Mouse (Mus musculus) gastrocnemius, postnatal 4 days (tissue): ENCODE results near the gene Polh. TPM values are rescaled to one million over a fixed set of nuclear protein-coding genes. Genes with fewer than 3 reads are reported as not detected.
A peak's percentile ranks its signal among the peaks of the same experiment; 100 is the strongest.

Experiments used
- DNase-seq, 2 experiments: peaks; one replicate each; pipeline ENCODE4 v3.0.0; 2021 to 2022; ENCODE audit warnings: low spot score in 2 of 2, mixed read lengths in 2 of 2
- total RNA-seq, 2 experiments: library from RNA; stranded (reverse); gene quantifications; 2 replicates each; pipeline ENCODE4 v1.2.3; 2021

Polh gene
- total RNA-seq, 2 experiments from 2014 or later = 19.6 to 20.2 TPM

GRCm38 (mm10) chr17:46168768-46169167 lies 33.7 kb downstream of the Polh start:
- no peak for DNase-seq

GRCm38 (mm10) chr17:46168318-46168717 lies 34.1 kb downstream of the Polh start:
- DNase-seq = peak in 1 of 2 experiments; percentile 42

- DNase-seq = no peak
These were observed 35.4 kb downstream of the Polh start for GRCm38 (mm10) chr17:46167014-46167413.

- no peak for DNase-seq
These were observed 36.2 kb downstream of the Polh start for GRCm38 (mm10) chr17:46166270-46166669.

GRCm38 (mm10) chr17:46165460-46165859 lies 37.0 kb downstream of the Polh start:
- no peak for DNase-seq

GRCm38 (mm10) chr17:46164791-46165190 lies 37.7 kb downstream of the Polh start:
- no peak for DNase-seq

- no peak for DNase-seq
These were observed 38.1 kb downstream of the Polh start for GRCm38 (mm10) chr17:46164301-46164700.

- DNase-seq = no peak
These were observed 39.5 kb downstream of the Polh start for GRCm38 (mm10) chr17:46162951-46163421.

- no peak for DNase-seq
These were observed 39.9 kb downstream of the Polh start for GRCm38 (mm10) chr17:46162551-46162950.

- no peak for DNase-seq
These were observed 40.7 kb downstream of the Polh start for GRCm38 (mm10) chr17:46161710-46162109.

- no peak for DNase-seq
These were observed 41.3 kb downstream of the Polh start for GRCm38 (mm10) chr17:46161179-46161578.

- DNase-seq = peak; percentile 77 to 91
These were observed 41.8 kb downstream of the Polh start, which contains the start of gene Gtpbp2 for GRCm38 (mm10) chr17:46160686-46161085. Gtpbp2 (plus strand) TSS chr17:46161032.

- DNase-seq = peak; percentile 72 to 89
These were observed 42.3 kb downstream of the Polh start for GRCm38 (mm10) chr17:46160090-46160662.

- DNase-seq = no peak
These were observed 43.2 kb downstream of the Polh start for GRCm38 (mm10) chr17:46159236-46159635.

GRCm38 (mm10) chr17:46157131-46157530 lies 45.3 kb downstream of the Polh start:
- no peak for DNase-seq

- DNase-seq = no peak
These were observed 45.8 kb downstream of the Polh start for GRCm38 (mm10) chr17:46156680-46157079.

GRCm38 (mm10) chr17:46154336-46154735 lies 48.1 kb downstream of the Polh start:
- DNase-seq = no peak

- peak; percentile 71 to 85 for DNase-seq
These were observed 49.3 kb downstream of the Polh start, which contains the start of gene Mad2l1bp for GRCm38 (mm10) chr17:46152847-46153782. Mad2l1bp (minus strand) TSS chr17:46153553.

- peak; percentile 57 to 82 for DNase-seq
These were observed 58.6 kb downstream of the Polh start, which contains the start of gene Rsph9 for GRCm38 (mm10) chr17:46143578-46144423. Rsph9 (minus strand) TSS chr17:46144216.

GRCm38 (mm10) chr17:46139872-46140271 lies 62.6 kb downstream of the Polh start:
- DNase-seq = no peak
